In the genomic region with DNA sequence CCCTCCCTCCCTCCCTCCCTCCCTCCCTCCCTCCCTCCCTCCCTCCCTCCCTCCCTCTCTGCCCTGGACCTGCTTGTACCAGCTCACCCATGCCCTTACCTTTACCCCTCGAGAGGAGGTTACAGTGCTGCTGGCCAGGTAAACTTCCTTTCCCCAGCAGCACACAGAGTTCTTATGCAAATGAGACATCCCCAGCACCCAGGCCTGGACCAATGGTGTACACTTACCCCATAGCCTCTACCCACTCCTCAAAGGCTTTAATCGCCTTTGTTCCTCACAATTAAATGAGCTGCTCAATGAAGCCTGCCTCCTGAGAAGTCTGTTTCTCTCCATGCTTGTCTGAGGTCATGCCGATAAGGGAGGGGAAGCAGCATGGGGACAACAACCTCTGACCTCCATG, we compare ENCODE assay signal across 17 mouse cellular contexts. TPM values are rescaled to one million over a fixed set of nuclear protein-coding genes. Genes with fewer than 3 reads are reported as not detected.
DNase-seq lines count a peak whose midpoint lies in the region; ATAC-seq and TF ChIP-seq lines count a peak whose summit lies in the region.
"Had no signal": no experiment of that assay in that cellular context is flagged by ENCODE, and none has a peak within 500 bp of the region (broad histone marks: within the 10 kb centered on the region; RNA-seq: fewer than 3 reads in every experiment).

No protein-coding gene starts in this region.

- 47% methylated on average over 2 of the region's 3 CpGs for WGBS in heart, embryonic 10.5 days
- 10% methylated on average over 3 of the region's 3 CpGs for WGBS in midbrain, embryonic 12.5 days
- WGBS in midbrain, embryonic 14.5 days, result 7% methylated on average over 3 of the region's 3 CpGs
- WGBS in hindbrain, embryonic 15.5 days, result 19% methylated on average over 2 of the region's 3 CpGs

- no peak for TF ChIP-seq CTCF in left cerebral cortex, adult 2 months (IDR thresholded peaks at IDR 0.05)

- no peak overlapping the region for H3K9ac ChIP-seq in midbrain, embryonic 12.5 days (replicated peaks)
- no peak overlapping the region for H3K9ac ChIP-seq in midbrain, embryonic 14.5 days (replicated peaks; ENCODE audit: low read length)
- no peak overlapping the region for H3K9ac ChIP-seq in hindbrain, embryonic 15.5 days
- H3K9ac ChIP-seq: embryonic facial prominence, embryonic 13.5 days; limb, embryonic 13.5 days had no signal

- intact Hi-C loops in left cerebral cortex, adult 2 months (cut with DNase I), result no loop called here

- ATAC-seq in midbrain, embryonic 12.5 days (ENCODE audit: low FRiP score, low read depth), result 0 out of 2 replicates have a peak, but pooled peaks have one; percentile 54
- no peak for ATAC-seq in midbrain, embryonic 14.5 days (ENCODE audit: low FRiP score, low TSS enrichment)
- peak; percentile 61 for ATAC-seq in hindbrain, embryonic 15.5 days (ENCODE audit: low FRiP score, low read depth)

- H3K4me2 ChIP-seq in midbrain, embryonic 12.5 days (replicated peaks), result no peak overlapping the region
- H3K4me2 ChIP-seq in midbrain, embryonic 14.5 days (ENCODE audit: low read length), result no peak overlapping the region
- H3K4me2 ChIP-seq in hindbrain, embryonic 15.5 days, result no peak overlapping the region
- H3K4me2 ChIP-seq: embryonic facial prominence, embryonic 13.5 days; limb, embryonic 13.5 days had no signal

- no peak overlapping the region for H3K4me3 ChIP-seq in heart, embryonic 10.5 days
- H3K4me3 ChIP-seq in midbrain, embryonic 12.5 days, result no peak overlapping the region
- H3K4me3 ChIP-seq in midbrain, embryonic 14.5 days (replicated peaks; ENCODE audit: low read depth, low read length), result no peak overlapping the region
- no peak overlapping the region for H3K4me3 ChIP-seq in hindbrain, embryonic 15.5 days
- H3K4me3 ChIP-seq in left cerebral cortex, adult 2 months, result no peak overlapping the region
- H3K4me3 ChIP-seq: embryonic facial prominence, embryonic 13.5 days; layer of hippocampus, adult 2 months; limb, embryonic 13.5 days had no signal

- no peaks in the 10 kb centered on the region for H3K36me3 ChIP-seq in heart, embryonic 10.5 days
- no peaks in the 10 kb centered on the region for H3K36me3 ChIP-seq in midbrain, embryonic 12.5 days
- H3K36me3 ChIP-seq in midbrain, embryonic 14.5 days (ENCODE audit: control insufficient read depth, insufficient read depth, low read length), result no peaks in the 10 kb centered on the region
- no peaks in the 10 kb centered on the region for H3K36me3 ChIP-seq in hindbrain, embryonic 15.5 days
- H3K36me3 ChIP-seq: embryonic facial prominence, embryonic 13.5 days; limb, embryonic 13.5 days had no signal

- H3K4me1 ChIP-seq in heart, embryonic 10.5 days, result peaks cover 27% of the 10 kb centered on the region
- H3K4me1 ChIP-seq in midbrain, embryonic 12.5 days, result 0 out of 2 replicates have a peak, but pooled peaks cover 8% of the 10 kb centered on the region
- no peaks in the 10 kb centered on the region for H3K4me1 ChIP-seq in midbrain, embryonic 14.5 days (ENCODE audit: control insufficient read depth, insufficient read depth, low read length)
- H3K4me1 ChIP-seq in hindbrain, embryonic 15.5 days (replicated peaks), result no peaks in the 10 kb centered on the region
- H3K4me1 ChIP-seq: embryonic facial prominence, embryonic 13.5 days; limb, embryonic 13.5 days had no signal

- no peaks in the 10 kb centered on the region for H3K9me3 ChIP-seq in heart, embryonic 10.5 days
- 0 out of 2 replicates have a peak, but pooled peaks cover 2% of the 10 kb centered on the region for H3K9me3 ChIP-seq in midbrain, embryonic 12.5 days
- no peaks in the 10 kb centered on the region for H3K9me3 ChIP-seq in midbrain, embryonic 14.5 days (ENCODE audit: control insufficient read depth, low read length)
- no peaks in the 10 kb centered on the region for H3K9me3 ChIP-seq in hindbrain, embryonic 15.5 days
- H3K9me3 ChIP-seq: embryonic facial prominence, embryonic 13.5 days; limb, embryonic 13.5 days had no signal

- H3K27ac ChIP-seq in heart, embryonic 10.5 days, result peak overlapping the region; percentile 38; the same call in 1 of the 2 replicates
- no peak overlapping the region for H3K27ac ChIP-seq in midbrain, embryonic 12.5 days (replicated peaks)
- no peak overlapping the region for H3K27ac ChIP-seq in midbrain, embryonic 14.5 days (replicated peaks; ENCODE audit: low read depth, low read length)
- H3K27ac ChIP-seq in hindbrain, embryonic 15.5 days (replicated peaks), result no peak overlapping the region
- H3K27ac ChIP-seq in left cerebral cortex, adult 2 months, result no peak overlapping the region
- H3K27ac ChIP-seq: embryonic facial prominence, embryonic 13.5 days; layer of hippocampus, adult 2 months; limb, embryonic 13.5 days had no signal

- H3K27me3 ChIP-seq in heart, embryonic 10.5 days (ENCODE audit: insufficient read depth, poor library complexity, severe bottlenecking), result no peaks in the 10 kb centered on the region; the same call in 1 of the 2 replicates
- no peaks in the 10 kb centered on the region for H3K27me3 ChIP-seq in midbrain, embryonic 12.5 days
- H3K27me3 ChIP-seq in midbrain, embryonic 14.5 days (ENCODE audit: control insufficient read depth, insufficient read depth, low read length), result no peaks in the 10 kb centered on the region
- no peaks in the 10 kb centered on the region for H3K27me3 ChIP-seq in hindbrain, embryonic 15.5 days
- H3K27me3 ChIP-seq: embryonic facial prominence, embryonic 13.5 days; limb, embryonic 13.5 days had no signal

- DNase-seq in heart, embryonic 10.5 days (ENCODE audit: low spot score), result no peak
- DNase-seq in heart, adult 9 months (ENCODE audit: low spot score in 2 of 2), result no peak
- DNase-seq in midbrain, embryonic 14.5 days, result no peak
- peak; percentile 77 for DNase-seq in retina, postnatal 1 day
- no peak for DNase-seq in left cerebral cortex, adult 2 months (ENCODE audit: extremely low spot score in 1 of 2, low spot score in 2 of 2)
- DNase-seq: cerebellum, postnatal 36 days; heart, adult 18-20 months; lung, postnatal 36 days; thymus, postnatal 36 days had no signal

RNA-seq across cellular contexts. Expression of a gene that starts 18.4 kb away (rescaled TPM):
- polyA plus RNA-seq in heart, embryonic 10.5 days (2016; fragmentation: Nextera tagmentation; extraction: Ambion mirVana), result 0.36 and 0.41 TPM in 2 replicates
- not detected in 2 replicates for polyA plus RNA-seq in midbrain, embryonic 12.5 days (2016; fragmentation: Nextera tagmentation; extraction: Ambion mirVana)
- polyA plus RNA-seq in midbrain, embryonic 14.5 days (2014; fragmentation: Nextera tagmentation; extraction: Ambion mirVana), result not detected in 2 replicates
- not detected in 2 replicates for polyA plus RNA-seq in hindbrain, embryonic 15.5 days (2015; fragmentation: Nextera tagmentation; extraction: Ambion mirVana)
- not detected for total RNA-seq in left cerebral cortex, adult 2 months (2021)
- total RNA-seq: gastrocnemius, adult 18-20 months; heart, adult 18-20 months; layer of hippocampus, adult 2 months; left cerebral cortex, adult 18-20 months had no signal
- polyA plus RNA-seq: embryonic facial prominence, embryonic 13.5 days; intestine, embryonic 14.5 days; limb, embryonic 13.5 days had no signal

RNA-seq across cellular contexts. Expression of a gene that starts 36.9 kb away (rescaled TPM):
- polyA plus RNA-seq in heart, embryonic 10.5 days (2016; fragmentation: Nextera tagmentation; extraction: Ambion mirVana), result 114 and 117 TPM in 2 replicates
- 102 and 106 TPM in 2 replicates for polyA plus RNA-seq in midbrain, embryonic 12.5 days (2016; fragmentation: Nextera tagmentation; extraction: Ambion mirVana)
- polyA plus RNA-seq in midbrain, embryonic 14.5 days (2014; fragmentation: Nextera tagmentation; extraction: Ambion mirVana), result 77.0 and 95.2 TPM in 2 replicates
- polyA plus RNA-seq in hindbrain, embryonic 15.5 days (2015; fragmentation: Nextera tagmentation; extraction: Ambion mirVana), result 77.2 and 79.9 TPM in 2 replicates
- 10 to 100 TPM; 40.0 to 42.4 TPM for total RNA-seq in left cerebral cortex, adult 2 months (2021)

RNA-seq across cellular contexts. Expression of a gene that starts 59.4 kb away (rescaled TPM):
- polyA plus RNA-seq in heart, embryonic 10.5 days (2016; fragmentation: Nextera tagmentation; extraction: Ambion mirVana), result 47.3 and 47.5 TPM in 2 replicates
- 5.3 and 5.4 TPM in 2 replicates for polyA plus RNA-seq in midbrain, embryonic 12.5 days (2016; fragmentation: Nextera tagmentation; extraction: Ambion mirVana)
- polyA plus RNA-seq in midbrain, embryonic 14.5 days (2014; fragmentation: Nextera tagmentation; extraction: Ambion mirVana), result 1.2 TPM in 2 replicates
- 1.5 and 1.8 TPM in 2 replicates for polyA plus RNA-seq in hindbrain, embryonic 15.5 days (2015; fragmentation: Nextera tagmentation; extraction: Ambion mirVana)
- total RNA-seq in left cerebral cortex, adult 2 months (2021), result 10 to 100 TPM; 17.9 to 20.2 TPM
